ENCODE assay signal across 11 mouse cellular contexts in genomic region chr3:66798292-66798691, GRCm38 (mm10).
"Had no signal": no experiment of that assay in that cellular context is flagged by ENCODE, and none has a peak within 500 bp of the region (broad histone marks: within the 10 kb centered on the region; RNA-seq: fewer than 3 reads in every experiment).

No protein-coding gene starts in this region.

- H3K4me1 ChIP-seq: liver, embryonic 12.5 days; megakaryocyte, embryonic 14.5 days had no signal

- H3K4me2 ChIP-seq: limb, embryonic 15.5 days; liver, embryonic 12.5 days; lung, embryonic 14.5 days; midbrain, embryonic 11.5 days; neural tube, embryonic 13.5 days had no signal

- H3K27ac ChIP-seq: left cerebral cortex, adult 2 months; limb, embryonic 15.5 days; liver, embryonic 12.5 days; macrophage; midbrain, embryonic 15.5 days; neural tube, embryonic 13.5 days had no signal

- H3K36me3 ChIP-seq: limb, embryonic 15.5 days; liver, embryonic 12.5 days; midbrain, embryonic 15.5 days; neural tube, embryonic 13.5 days had no signal

- DNase-seq: lung, embryonic 14.5 days; lung, postnatal 10 days; thymus, postnatal 36 days had no signal

- H3K9ac ChIP-seq: limb, embryonic 15.5 days; liver, embryonic 12.5 days; lung, embryonic 14.5 days; midbrain, embryonic 15.5 days; neural tube, embryonic 13.5 days had no signal

- H3K4me3 ChIP-seq: left cerebral cortex, adult 2 months; limb, embryonic 15.5 days; liver, embryonic 12.5 days; megakaryocyte, embryonic 14.5 days; midbrain, embryonic 15.5 days; neural tube, embryonic 13.5 days had no signal

- H3K27me3 ChIP-seq: liver, embryonic 12.5 days; megakaryocyte, embryonic 14.5 days; midbrain, embryonic 15.5 days; neural tube, embryonic 13.5 days had no signal

- H3K9me3 ChIP-seq: limb, embryonic 15.5 days; liver, embryonic 12.5 days; midbrain, embryonic 15.5 days; neural tube, embryonic 13.5 days had no signal

- ATAC-seq: liver, embryonic 12.5 days had no signal
